In the genomic region with DNA sequence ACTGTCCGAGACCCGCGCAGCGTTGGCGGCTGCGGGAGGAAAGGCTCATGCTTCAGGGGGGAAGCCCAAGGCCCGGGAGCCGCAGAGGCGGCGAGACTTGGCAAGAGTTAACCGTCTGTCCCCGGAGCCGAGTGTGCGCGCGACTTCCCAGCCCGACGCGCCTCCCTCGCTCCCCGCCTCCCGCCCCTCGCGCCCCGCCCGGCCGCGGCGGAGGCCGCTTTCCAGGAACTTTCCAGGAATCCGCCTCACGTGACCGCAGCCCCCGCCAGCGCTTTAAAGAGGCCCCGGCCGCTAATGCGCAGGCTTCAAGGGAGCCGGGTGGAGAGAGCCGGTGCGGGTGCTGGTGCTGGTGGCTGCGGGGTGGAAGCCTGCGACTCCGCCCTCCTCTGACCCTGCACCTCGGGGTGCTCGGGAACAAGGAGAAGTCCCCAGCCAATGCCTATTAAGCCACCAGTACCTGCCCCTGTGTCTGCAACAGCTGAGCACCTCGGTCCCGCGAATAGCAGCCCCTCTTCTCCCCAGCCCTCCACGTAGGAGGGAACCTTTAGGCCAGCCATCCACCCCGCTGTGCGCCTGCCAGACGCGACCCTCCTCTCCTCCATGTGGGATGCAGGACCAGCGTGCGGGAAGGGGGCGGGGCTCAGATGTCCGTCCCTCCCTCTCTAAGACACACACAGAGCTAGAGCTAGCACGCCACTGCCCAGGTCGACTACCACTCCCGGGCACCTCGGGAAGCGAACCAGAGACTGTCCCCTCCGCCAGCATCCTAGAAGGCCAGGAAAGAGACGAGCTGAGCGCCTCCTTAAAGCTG, we compare ENCODE assay signal across 8 mouse cellular contexts. TPM values are rescaled to one million over a fixed set of nuclear protein-coding genes. Genes with fewer than 3 reads are reported as not detected.
DNase-seq lines count a peak whose midpoint lies in the region; ATAC-seq and TF ChIP-seq lines count a peak whose summit lies in the region.

Gene Socs2, minus strand, starts transcription at position 496 of the 811 bp plus-strand sequence.

- TF ChIP-seq POLR2A in brain, embryonic 14.5 days (IDR thresholded peaks at IDR 0.05; ENCODE audit: borderline replicate concordance, extremely low read depth, insufficient read depth, insufficient read length, poor library complexity, severe bottlenecking): peak; percentile 38; the same call in 1 of the 2 replicates
- TF ChIP-seq POLR2A in liver, adult 2 months (IDR thresholded peaks at IDR 0.05; ENCODE audit: extremely low read depth, insufficient read depth, low read length): peak; percentile 44
- TF ChIP-seq POLR2A in myocyte (IDR thresholded peaks at IDR 0.05; ENCODE audit: insufficient read length, low read depth): peak; percentile 83

- peak within 1 kb of the TSS; percentile 83 for H3K9ac ChIP-seq in heart, embryonic 12.5 days
- H3K9ac ChIP-seq in kidney, postnatal 0 days (ENCODE audit: low read depth, low read length): peak within 1 kb of the TSS; percentile 87
- peak within 1 kb of the TSS; percentile 96 for H3K9ac ChIP-seq in liver, adult 2 months (ENCODE audit: low read depth, low read length)

- peak; percentile 85 for DNase-seq in CD4-positive, CD25-positive, alpha-beta regulatory T cell, adult 2 months (ENCODE audit: low read depth, low spot score)
- peak; percentile 98 for DNase-seq in brain, embryonic 14.5 days (ENCODE audit: low read depth)
- peak; percentile 97 for DNase-seq in kidney, postnatal 0 days (ENCODE audit: low spot score)
- peak; percentile 68 for DNase-seq in liver, adult 2 months (ENCODE audit: extremely low read depth, low read depth, low spot score)
- peak; percentile 71 for DNase-seq in splenic B cell, adult 2 months (ENCODE audit: low read depth, low spot score)

- H3K4me1 ChIP-seq in heart, embryonic 12.5 days (replicated peaks): peaks cover 18% of the 10 kb centered on the region
- 0 out of 2 replicates have a peak, but pooled peaks cover 4% of the 10 kb centered on the region for H3K4me1 ChIP-seq in kidney, postnatal 0 days (replicated peaks; ENCODE audit: insufficient read depth, low read length)
- H3K4me1 ChIP-seq in liver, adult 2 months (ENCODE audit: control insufficient read depth, insufficient read depth, low read length): peaks cover 13% of the 10 kb centered on the region

- peak within 1 kb of the TSS; percentile 69 for H3ac ChIP-seq in myocyte (ENCODE audit: control insufficient read depth, insufficient read length)

- no peaks in the 10 kb centered on the region for H3K27me3 ChIP-seq in heart, embryonic 12.5 days (replicated peaks)
- no peaks in the 10 kb centered on the region for H3K27me3 ChIP-seq in kidney, postnatal 0 days (ENCODE audit: insufficient read depth, low read length)
- H3K27me3 ChIP-seq in liver, adult 2 months (ENCODE audit: control insufficient read depth, insufficient read depth, low read length): no peaks in the 10 kb centered on the region
- H3K27me3 ChIP-seq in myocyte (ENCODE audit: control insufficient read depth, insufficient read depth, insufficient read length): no peaks in the 10 kb centered on the region
- 0 out of 2 replicates have a peak, but pooled peaks cover 4% of the 10 kb centered on the region for H3K27me3 ChIP-seq in splenic B cell, adult 2 months (ENCODE audit: control insufficient read depth, insufficient read depth, low read length, poor library complexity, severe bottlenecking)

- under 1% methylated on average over 64 of the region's 66 CpGs for WGBS in heart, embryonic 12.5 days
- WGBS in kidney, postnatal 0 days: under 1% methylated on average over 58 of the region's 66 CpGs
- WGBS in liver, adult 2 months: under 1% methylated on average over 66 of the region's 66 CpGs

- H3K4me2 ChIP-seq in heart, embryonic 12.5 days: peak within 1 kb of the TSS; percentile 98
- H3K4me2 ChIP-seq in kidney, postnatal 0 days (ENCODE audit: low read length): peak within 1 kb of the TSS; percentile 96
- H3K4me2 ChIP-seq in myocyte (ENCODE audit: low read depth): peak within 1 kb of the TSS; percentile 99

- no peaks in the 10 kb centered on the region for H3K9me3 ChIP-seq in heart, embryonic 12.5 days (replicated peaks)
- no peaks in the 10 kb centered on the region for H3K9me3 ChIP-seq in kidney, postnatal 0 days (replicated peaks; ENCODE audit: low read length)

- peak within 1 kb of the TSS; percentile 77 for H3K4me3 ChIP-seq in heart, embryonic 12.5 days
- H3K4me3 ChIP-seq in kidney, postnatal 0 days (replicated peaks; ENCODE audit: low read depth, low read length): peak within 1 kb of the TSS; percentile 86
- peak within 1 kb of the TSS; percentile 91 for H3K4me3 ChIP-seq in liver, adult 2 months (ENCODE audit: insufficient read depth, low read depth, low read length)
- H3K4me3 ChIP-seq in myocyte: peak within 1 kb of the TSS; percentile 91

- no peak for TF ChIP-seq CTCF in brain, embryonic 14.5 days (IDR thresholded peaks at IDR 0.05; ENCODE audit: borderline replicate concordance, extremely low read depth, insufficient read depth, insufficient read length)
- TF ChIP-seq CTCF in kidney, postnatal 0 days (IDR thresholded peaks at IDR 0.05; ENCODE audit: low read depth): no peak
- no peak for TF ChIP-seq CTCF in liver, adult 2 months (IDR thresholded peaks at IDR 0.05; ENCODE audit: low read depth, low read length)

- H3K27ac ChIP-seq in heart, embryonic 12.5 days (ENCODE audit: poor library complexity, severe bottlenecking): peak within 1 kb of the TSS; percentile 84
- peak within 1 kb of the TSS; percentile 97 for H3K27ac ChIP-seq in kidney, postnatal 0 days
- H3K27ac ChIP-seq in liver, adult 2 months (replicated peaks; ENCODE audit: insufficient read depth, low read depth, low read length): peak within 1 kb of the TSS; percentile 91

- 0 out of 2 replicates have a peak, but pooled peaks have one; percentile 33 for ATAC-seq in erythroid progenitor cell, adult 5-6 weeks (replicated peaks; ENCODE audit: low FRiP score, poor library complexity, severe bottlenecking)
- ATAC-seq in heart, embryonic 12.5 days (ENCODE audit: insufficient number of reproducible peaks, low FRiP score): peak; percentile 87
- peak; percentile 89 for ATAC-seq in kidney, postnatal 0 days (replicated peaks; ENCODE audit: low FRiP score, low read depth)

- peaks cover 8% of the 10 kb centered on the region; the same call in 1 of the 2 replicates for H3K79me2 ChIP-seq in liver, adult 2 months (ENCODE audit: control insufficient read depth, insufficient read depth, low read length)
- peaks cover 17% of the 10 kb centered on the region for H3K79me2 ChIP-seq in myocyte (ENCODE audit: control insufficient read depth, insufficient read depth)

- H3K36me3 ChIP-seq in heart, embryonic 12.5 days: no peaks in the 10 kb centered on the region
- no peaks in the 10 kb centered on the region for H3K36me3 ChIP-seq in kidney, postnatal 0 days (ENCODE audit: insufficient read depth, low read length)
- H3K36me3 ChIP-seq in liver, adult 2 months (ENCODE audit: control insufficient read depth, insufficient read depth, low read length): peaks cover 4% of the 10 kb centered on the region; the same call in 1 of the 2 replicates
- H3K36me3 ChIP-seq in myocyte (ENCODE audit: control insufficient read depth, insufficient read depth): peaks cover 6% of the 10 kb centered on the region
- no peaks in the 10 kb centered on the region for H3K36me3 ChIP-seq in splenic B cell, adult 2 months (ENCODE audit: control insufficient read depth, insufficient read depth, low read length, poor library complexity, severe bottlenecking)

TF ChIP-seq in myocyte, 11 proteins besides CTCF, POLR2A, EP300 and RAD21:
- TF ChIP-seq TCF12 (IDR thresholded peaks at IDR 0.05; ENCODE audit: insufficient read depth, poor library complexity, severe bottlenecking): no peak
- TF ChIP-seq POLR2AphosphoS2 (IDR thresholded peaks at IDR 0.05; ENCODE audit: insufficient read length, low read depth): peak; percentile 63
- peak in 2 of 3 experiments; percentile 3 to 31 for TF ChIP-seq MYOD1 (IDR thresholded peaks at IDR 0.05; ENCODE audit: control insufficient read depth in 1 of 3, insufficient read length in 2 of 3, low read depth in 2 of 3)
- peak in 2 of 3 experiments; percentile 1 to 19 for TF ChIP-seq MYOG (IDR thresholded peaks at IDR 0.05; ENCODE audit: control insufficient read depth in 1 of 3, insufficient read depth in 1 of 3, insufficient read length in 2 of 3, low read depth in 2 of 3)
- no peak for TF ChIP-seq E2F4 (IDR thresholded peaks at IDR 0.05; ENCODE audit: insufficient read depth)
- peak; percentile 87 for TF ChIP-seq USF1 (IDR thresholded peaks at IDR 0.05; ENCODE audit: low read depth)
- no peak for TF ChIP-seq MAX (IDR thresholded peaks at IDR 0.05; ENCODE audit: low read depth)
- TF ChIP-seq REST (IDR thresholded peaks at IDR 0.05; ENCODE audit: insufficient read depth, insufficient read length): no peak

RNA-seq across cellular contexts. Expression of gene Socs2, which starts in this region (rescaled TPM):
- 57.4 and 59.4 TPM in 2 replicates for polyA plus RNA-seq in brain, embryonic 14.5 days (2012; rRNA removed)
- not detected in 2 replicates for total RNA-seq in erythroid progenitor cell, adult 5-6 weeks (2015; ENCODE audit: low replicate concordance)
- not detected in 2 replicates for total RNA-seq in erythroid progenitor cell, adult 5-6 weeks (2017; ENCODE audit: low replicate concordance)
- 47.7 and 49.0 TPM in 2 replicates for polyA plus RNA-seq in heart, embryonic 12.5 days (2016; fragmentation: Nextera tagmentation; extraction: Ambion mirVana)
- 122 and 124 TPM in 2 replicates for polyA plus RNA-seq in kidney, postnatal 0 days (2015; fragmentation: Nextera tagmentation; extraction: Ambion mirVana)
- total RNA-seq in liver, adult 2 months (2014; rRNA removed): 5.3 and 12.3 TPM in 2 replicates
- polyA plus RNA-seq in liver, adult 2 months (2012; rRNA removed): 20.0 and 53.8 TPM in 2 replicates
- polyA plus RNA-seq in myocyte (2012; fragmentation: generic; extraction: Trizol): 27.5 TPM

Comparison
In these comparisons a context has a peak if more than half of its experiments do, and no peak if none do; other contexts are left out.
1. Peak in every context shown above with its lines: DNase-seq, ATAC-seq, H3K4me3 ChIP-seq and H3K27ac ChIP-seq.
2. Peak in ATAC-seq in erythroid progenitor cell, adult 5-6 weeks; RNA of the gene not detected or under 1 TPM.
3. ATAC-seq: peak in every context shown above with its lines; median percentile 89 in kidney, postnatal 0 days; 87 in heart, embryonic 12.5 days; 33 in erythroid progenitor cell, adult 5-6 weeks.